Mouse (Mus musculus) cortical plate, adult 2 months (tissue): Measurements from ENCODE around the gene Armc7. TPM values are rescaled to one million over a fixed set of nuclear protein-coding genes. Genes with fewer than 3 reads are reported as not detected.
"Not testable (repeated sequence)": the region's sequence is repeated elsewhere in the genome, so short reads cannot be mapped to it uniquely, and the experiment has no call there.

Source experiments
- H3K27ac ChIP-seq: fragments of 200-500 bp; 2 replicates; pipeline ENCODE4 v1.5.1; 2012; ENCODE audit warnings: low read length, control low read depth, inconsistent platforms; ENCODE audit not compliant: insufficient read depth
- H3K4me1 ChIP-seq: fragments of 200-500 bp; 2 replicates; pipeline ENCODE4 v1.6.1; 2011; ENCODE audit warnings: low read length; ENCODE audit not compliant: control insufficient read depth, insufficient read depth
- H3K4me3 ChIP-seq: fragments of 200-500 bp; 2 replicates; pipeline ENCODE4 v1.5.1; 2011; ENCODE audit warnings: mild to moderate bottlenecking, low read length, control low read depth; ENCODE audit not compliant: insufficient read depth
- CTCF ChIP-seq: fragments of 200-500 bp; IDR thresholded peaks from 2 replicates; pipeline ENCODE4 v1.5.1; 2011; ENCODE audit warnings: mild to moderate bottlenecking, control low read depth, low read length; ENCODE audit not compliant: insufficient read depth; ENCODE audit errors: extremely low read depth
- POLR2A ChIP-seq: fragments of 200-500 bp; IDR thresholded peaks from 2 replicates; pipeline ENCODE4 v1.6.1; 2011; ENCODE audit warnings: mild to moderate bottlenecking, low read length, control low read depth; ENCODE audit not compliant: insufficient read depth; ENCODE audit errors: extremely low read depth
- polyA plus RNA-seq: library from polyadenylated mRNA; depleted of rRNA; stranded (reverse); fragments of >200 nt; gene quantifications from 2 replicates; pipeline ENCODE4 v1.2.3, GENCODE M21; 2012

Gene Armc7
- polyA plus RNA-seq, 1 experiment = 11.7 TPM

- Histone ChIP-seq H3K4me3 (no peak overlapping the region), H3K27ac (no peak overlapping the region), H3K4me1 (peaks cover 5% of the 10 kb centered on the region; the same call in 1 of the 2 replicates)
- TF ChIP-seq POLR2A = no peak
- TF ChIP-seq CTCF = no peak
Observed at GRCm38 (mm10) chr11:115472183-115472582, 3.3 kb upstream of the Armc7 start.

GRCm38 (mm10) chr11:115473626-115474275 is 1.7 kb upstream of the Armc7 start:
- TF ChIP-seq POLR2A (no peak; the same call in 1 of the 2 replicates), CTCF (peak; percentile 99)
- H3K27ac ChIP-seq = peak overlapping the region; percentile 50
- peaks cover 8% of the 10 kb centered on the region for H3K4me1 ChIP-seq
- H3K4me3 ChIP-seq = no peak overlapping the region

- no peak for TF ChIP-seq POLR2A
- TF ChIP-seq CTCF = no peak
- Histone ChIP-seq H3K4me1 (peaks cover 9% of the 10 kb centered on the region), H3K4me3 (peak overlapping the region; percentile 54), H3K27ac (no peak overlapping the region)
Observed at GRCm38 (mm10) chr11:115475758-115476237, 331 bp downstream of the Armc7 start.

- H3K27ac ChIP-seq = not testable (repeated sequence)
- Histone ChIP-seq H3K4me3 (peak overlapping the region; percentile 54; the same call in 1 of the 2 replicates), H3K4me1 (peaks cover 12% of the 10 kb centered on the region)
Observed at GRCm38 (mm10) chr11:115476630-115477029, 1.2 kb downstream of the Armc7 start.

- not testable (repeated sequence) for H3K27ac ChIP-seq, H3K4me3 ChIP-seq
Observed at GRCm38 (mm10) chr11:115477388-115477787, 1.9 kb downstream of the Armc7 start.

GRCm38 (mm10) chr11:115478296-115478938 is 3.0 kb downstream of the Armc7 start:
- Histone ChIP-seq H3K27ac (no peak overlapping the region), H3K4me3 (no peak overlapping the region), H3K4me1 (peaks cover 11% of the 10 kb centered on the region)
- TF ChIP-seq POLR2A (no peak), CTCF (no peak)

More at GRCm38 (mm10) chr11:115477388-115477787, 1.9 kb downstream of the Armc7 start:
- H3K4me1 ChIP-seq = peaks cover 12% of the 10 kb centered on the region

- H3K4me1 ChIP-seq = peaks cover 7% of the 10 kb centered on the region
- TF ChIP-seq CTCF = no peak
- no peak for TF ChIP-seq POLR2A
- no peak overlapping the region for H3K4me3 ChIP-seq
- H3K27ac ChIP-seq = peak overlapping the region; percentile 91; the same call in 1 of the 2 replicates
Observed at GRCm38 (mm10) chr11:115481553-115482259, 6.2 kb downstream of the Armc7 start.

GRCm38 (mm10) chr11:115483278-115483677 is 7.8 kb downstream of the Armc7 start:
- TF ChIP-seq CTCF = no peak
- no peak for TF ChIP-seq POLR2A
- H3K27ac ChIP-seq = no peak overlapping the region
- H3K4me3 ChIP-seq = no peak overlapping the region
- peaks cover 7% of the 10 kb centered on the region for H3K4me1 ChIP-seq

GRCm38 (mm10) chr11:115483726-115484125 is 8.3 kb downstream of the Armc7 start:
- TF ChIP-seq CTCF (peak; percentile 91), POLR2A (no peak)
- H3K4me1 ChIP-seq = peaks cover 4% of the 10 kb centered on the region
- no peak overlapping the region for H3K4me3 ChIP-seq
- no peak overlapping the region for H3K27ac ChIP-seq

- TF ChIP-seq POLR2A (no peak), CTCF (no peak)
Observed at GRCm38 (mm10) chr11:115485155-115485554, 9.7 kb downstream of the Armc7 start.

More at GRCm38 (mm10) chr11:115485155-115485554, 9.7 kb downstream of the Armc7 start:
- Histone ChIP-seq H3K4me3 (no peak overlapping the region), H3K4me1 (peaks cover 3% of the 10 kb centered on the region), H3K27ac (no peak overlapping the region)
